In genomic region chr2:125811332-125811731, GRCm38 (mm10) we compare ENCODE assay signal across 20 mouse cellular contexts. TPM values are rescaled to one million over a fixed set of nuclear protein-coding genes. Genes with fewer than 3 reads are reported as not detected.
DNase-seq lines count a peak whose midpoint lies in the region; ATAC-seq lines count a peak whose summit lies in the region.
"Had no signal": no experiment of that assay in that cellular context is flagged by ENCODE, and none has a peak within 500 bp of the region (broad histone marks: within the 10 kb centered on the region; RNA-seq: fewer than 3 reads in every experiment).

No protein-coding gene starts in this region.

- no peaks in the 10 kb centered on the region for H3K4me1 ChIP-seq in heart, embryonic 10.5 days
- H3K4me1 ChIP-seq in kidney, embryonic 15.5 days: no peaks in the 10 kb centered on the region
- H3K4me1 ChIP-seq: embryonic facial prominence, embryonic 12.5 days; forebrain, embryonic 13.5 days; heart, embryonic 12.5 days; hindbrain, embryonic 15.5 days had no signal

- 68% methylated on average over 2 of the region's 2 CpGs for WGBS in heart, embryonic 10.5 days
- WGBS in kidney, embryonic 15.5 days: 82% methylated on average over 2 of the region's 2 CpGs

- no peak overlapping the region for H3K9ac ChIP-seq in kidney, embryonic 15.5 days
- H3K9ac ChIP-seq: embryonic facial prominence, embryonic 12.5 days; forebrain, embryonic 13.5 days; forebrain, postnatal 0 days; heart, embryonic 12.5 days; hindbrain, embryonic 15.5 days had no signal

- intact Hi-C loops in left cerebral cortex, postnatal 14 days (cut with DNase I): no loop called here

- peak; percentile 47; the same call in 1 of the 2 replicates for ATAC-seq in common myeloid progenitor, adult 5-6 weeks (replicated peaks; ENCODE audit: low read depth, poor library complexity, severe bottlenecking)
- ATAC-seq in kidney, embryonic 15.5 days (replicated peaks; ENCODE audit: low FRiP score): no peak
- ATAC-seq: forebrain, embryonic 13.5 days; forebrain, postnatal 0 days had no signal

- no peak overlapping the region for H3K4me3 ChIP-seq in heart, embryonic 10.5 days
- no peak overlapping the region for H3K4me3 ChIP-seq in kidney, embryonic 15.5 days (replicated peaks)
- H3K4me3 ChIP-seq: embryonic facial prominence, embryonic 12.5 days; forebrain, embryonic 13.5 days; heart, adult 2 months; heart, embryonic 12.5 days; hindbrain, embryonic 15.5 days had no signal

- H3K9me3 ChIP-seq in heart, embryonic 10.5 days: no peaks in the 10 kb centered on the region
- H3K9me3 ChIP-seq in kidney, embryonic 15.5 days (replicated peaks): no peaks in the 10 kb centered on the region; the same call in 1 of the 2 replicates
- H3K9me3 ChIP-seq: embryonic facial prominence, embryonic 12.5 days; heart, embryonic 12.5 days; hindbrain, embryonic 15.5 days had no signal

- H3K36me3 ChIP-seq in heart, embryonic 10.5 days: no peaks in the 10 kb centered on the region
- H3K36me3 ChIP-seq in kidney, embryonic 15.5 days: no peaks in the 10 kb centered on the region
- H3K36me3 ChIP-seq: embryonic facial prominence, embryonic 12.5 days; heart, embryonic 12.5 days; hindbrain, embryonic 15.5 days had no signal

- H3K4me2 ChIP-seq in kidney, embryonic 15.5 days: no peak overlapping the region
- H3K4me2 ChIP-seq: embryonic facial prominence, embryonic 12.5 days; forebrain, embryonic 13.5 days; heart, embryonic 12.5 days; hindbrain, embryonic 15.5 days had no signal

- no peaks in the 10 kb centered on the region for H3K27me3 ChIP-seq in heart, embryonic 10.5 days (ENCODE audit: insufficient read depth, poor library complexity, severe bottlenecking)
- no peaks in the 10 kb centered on the region for H3K27me3 ChIP-seq in kidney, embryonic 15.5 days
- H3K27me3 ChIP-seq: embryonic facial prominence, embryonic 12.5 days; forebrain, embryonic 13.5 days; heart, embryonic 12.5 days; hindbrain, embryonic 15.5 days had no signal

- DNase-seq in heart, adult 11 months: peak; percentile 17
- no peak for DNase-seq in heart, embryonic 10.5 days (ENCODE audit: low spot score)
- DNase-seq in left cerebral cortex, postnatal 14 days (ENCODE audit: low spot score in 2 of 2): peak; percentile 33
- no peak for DNase-seq in left cerebral cortex, adult 9 months (ENCODE audit: low spot score in 2 of 2)
- peak; percentile 52 for DNase-seq in telencephalon, adult 2 months (ENCODE audit: low read depth, low spot score)
- no peak for DNase-seq in adrenal gland, adult 18-20 months (ENCODE audit: low spot score in 2 of 2)
- DNase-seq: adrenal gland, adult 8-10 months; adrenal gland, postnatal 36 days; cerebellum, adult 11 months; cerebellum, adult 8-10 months; cerebellum, postnatal 14 days; forebrain, postnatal 0 days; gastrocnemius, postnatal 36 days; heart, adult 2 months had no signal

- no peak overlapping the region for H3K27ac ChIP-seq in heart, embryonic 10.5 days
- no peak overlapping the region for H3K27ac ChIP-seq in kidney, embryonic 15.5 days
- H3K27ac ChIP-seq: embryonic facial prominence, embryonic 12.5 days; forebrain, embryonic 13.5 days; heart, adult 2 months; hindbrain, embryonic 15.5 days had no signal

RNA-seq across cellular contexts. Expression of gene Secisbp2l, which starts 28.7 kb away (rescaled TPM):
- polyA plus RNA-seq in heart, embryonic 10.5 days (2016; fragmentation: Nextera tagmentation; extraction: Ambion mirVana): 12.6 and 15.0 TPM in 2 replicates
- 100 to 1,000 TPM; 115 to 117 TPM for total RNA-seq in left cerebral cortex, postnatal 14 days (2021)
- 15.7 and 19.7 TPM in 2 replicates for total RNA-seq in common myeloid progenitor, adult 5-6 weeks (2017)
- polyA plus RNA-seq in kidney, embryonic 15.5 days (2015; fragmentation: Nextera tagmentation; extraction: Ambion mirVana): 19.0 and 19.6 TPM in 2 replicates
- 10 to 100 TPM; 49.9 to 57.2 TPM for total RNA-seq in adrenal gland, adult 18-20 months (2021)

RNA-seq across cellular contexts. Expression of gene Galk2, which starts 47.6 kb away (rescaled TPM):
- polyA plus RNA-seq in heart, embryonic 10.5 days (2016; fragmentation: Nextera tagmentation; extraction: Ambion mirVana): 34.0 and 40.7 TPM in 2 replicates
- total RNA-seq in left cerebral cortex, postnatal 14 days (2021): 10 to 100 TPM; 24.7 to 26.4 TPM
- 27.2 and 27.4 TPM in 2 replicates for total RNA-seq in common myeloid progenitor, adult 5-6 weeks (2017)
- polyA plus RNA-seq in kidney, embryonic 15.5 days (2015; fragmentation: Nextera tagmentation; extraction: Ambion mirVana): 57.8 and 61.2 TPM in 2 replicates
- total RNA-seq in adrenal gland, adult 18-20 months (2021): 10 to 100 TPM; 52.2 to 68.0 TPM

RNA-seq across cellular contexts. Expression of gene Cops2, which starts 47.6 kb away (rescaled TPM):
- polyA plus RNA-seq in heart, embryonic 10.5 days (2016; fragmentation: Nextera tagmentation; extraction: Ambion mirVana): 77.5 and 81.3 TPM in 2 replicates
- total RNA-seq in left cerebral cortex, postnatal 14 days (2021): 10 to 100 TPM; 90.5 to 91.6 TPM
- total RNA-seq in common myeloid progenitor, adult 5-6 weeks (2017): 204 and 241 TPM in 2 replicates
- polyA plus RNA-seq in kidney, embryonic 15.5 days (2015; fragmentation: Nextera tagmentation; extraction: Ambion mirVana): 80.0 and 86.0 TPM in 2 replicates
- total RNA-seq in adrenal gland, adult 18-20 months (2021): 100 to 1,000 TPM; 136 to 172 TPM

Comparison
In these comparisons a context has a peak if more than half of its experiments do, and no peak if none do; other contexts are left out.
1. DNase-seq: peak in heart, adult 11 months (single experiment), left cerebral cortex, postnatal 14 days (2 of 2) and telencephalon, adult 2 months (single experiment); none in heart, embryonic 10.5 days (single experiment), left cerebral cortex, adult 9 months (0 of 2) and adrenal gland, adult 18-20 months (0 of 2).